ENCODE assay signal across 8 mouse cellular contexts in the genomic region with DNA sequence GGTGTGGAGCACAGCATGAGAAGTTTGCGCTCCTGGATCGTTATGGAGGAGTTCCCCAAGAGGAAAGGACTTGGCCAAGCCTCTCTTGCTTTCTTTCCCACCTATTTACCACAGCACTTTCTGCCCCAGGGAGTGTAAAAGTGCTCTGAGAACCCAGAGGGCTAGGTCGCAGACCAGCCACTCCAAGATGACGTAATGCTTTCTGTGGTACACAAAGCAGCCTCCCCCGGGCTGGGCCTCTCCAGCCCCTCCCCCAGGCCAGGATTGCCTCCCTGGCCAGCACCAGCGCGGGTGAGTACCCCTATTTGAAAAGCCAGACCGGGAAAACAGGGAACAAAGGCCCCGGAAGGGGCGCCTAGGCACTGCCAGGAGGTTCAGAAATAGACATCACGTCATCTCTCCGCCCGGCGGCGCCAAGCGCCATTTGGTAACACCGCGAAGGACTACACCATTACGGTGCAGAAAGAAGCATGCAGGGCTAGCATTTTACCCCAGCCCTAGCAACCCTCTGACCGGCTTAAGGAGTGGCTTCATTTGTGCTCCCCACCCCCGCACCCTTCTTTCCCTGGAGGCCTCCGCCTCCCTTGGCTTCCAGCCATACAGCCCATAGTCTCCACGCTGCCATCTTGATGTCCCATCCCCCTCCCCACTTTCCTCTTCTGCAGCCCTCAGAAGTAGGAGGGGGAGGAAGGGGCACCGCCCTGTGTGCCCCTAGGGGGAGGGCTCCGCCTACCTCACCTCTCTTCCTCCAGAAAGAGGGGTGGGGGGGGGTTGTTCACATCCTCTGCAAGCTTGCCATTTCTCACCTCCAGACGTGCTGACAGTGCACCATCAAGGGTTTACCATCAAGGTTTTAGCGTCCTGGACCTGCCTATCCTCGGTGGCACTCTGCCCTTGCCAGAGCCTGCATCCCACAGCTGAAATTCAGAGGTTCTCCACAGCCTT. TPM values are rescaled to one million over a fixed set of nuclear protein-coding genes. Genes with fewer than 3 reads are reported as not detected.
DNase-seq lines count a peak whose midpoint lies in the region; ATAC-seq lines count a peak whose summit lies in the region.
"Not testable (repeated sequence)": the region's sequence is repeated elsewhere in the genome, so short reads cannot be mapped to it uniquely, and the experiment has no call there.

No protein-coding gene starts in this region.

- H3K27me3 ChIP-seq in hindbrain, embryonic 16.5 days (replicated peaks; ENCODE audit: control insufficient read depth, insufficient read depth, low read length); lung, embryonic 15.5 days: not testable (repeated sequence)

- H3K9ac ChIP-seq in hindbrain, embryonic 16.5 days (ENCODE audit: low read depth, low read length): peak overlapping the region; percentile 63
- H3K9ac ChIP-seq in lung, embryonic 15.5 days: not testable (repeated sequence)

- ATAC-seq in activated CD4-positive, CD25-positive, alpha-beta regulatory T cell, adult 4 months: peak; percentile 64
- ATAC-seq in hindbrain, embryonic 16.5 days: peak; percentile 79
- peak; percentile 69 for ATAC-seq in lung, embryonic 15.5 days (ENCODE audit: borderline replicate concordance, extremely low read depth, low FRiP score, low TSS enrichment)
- ATAC-seq in neutrophil, adult 5-6 weeks (ENCODE audit: extremely low read depth, insufficient number of reproducible peaks, low FRiP score, poor library complexity, severe bottlenecking): peak; percentile 24

- peak; percentile 67 for DNase-seq in embryo, embryonic 10 days (ENCODE audit: low spot score)
- peak; percentile 28 for DNase-seq in gastrocnemius, postnatal 10 days
- DNase-seq in layer of hippocampus, postnatal 25 days (ENCODE audit: extremely low spot score in 1 of 2, low spot score in 1 of 2): peak; percentile 62 to 73
- peak; percentile 52 for DNase-seq in testis, postnatal 14 days (ENCODE audit: low spot score)

- peak overlapping the region; percentile 52 for H3K4me2 ChIP-seq in hindbrain, embryonic 16.5 days (ENCODE audit: low read length)
- H3K4me2 ChIP-seq in lung, embryonic 15.5 days: peak overlapping the region; percentile 52

- peak overlapping the region; percentile 47 for H3K4me3 ChIP-seq in hindbrain, embryonic 16.5 days (ENCODE audit: low read length)
- peak overlapping the region; percentile 27 for H3K4me3 ChIP-seq in lung, embryonic 15.5 days

- H3K9me3 ChIP-seq in hindbrain, embryonic 16.5 days (ENCODE audit: control insufficient read depth, low read length); lung, embryonic 15.5 days: not testable (repeated sequence)

- H3K36me3 ChIP-seq in hindbrain, embryonic 16.5 days (ENCODE audit: control insufficient read depth, insufficient read depth, low read length); lung, embryonic 15.5 days: not testable (repeated sequence)

- H3K27ac ChIP-seq in hindbrain, embryonic 16.5 days (ENCODE audit: low read depth, low read length): peak overlapping the region; percentile 89
- peak overlapping the region; percentile 73 for H3K27ac ChIP-seq in lung, embryonic 15.5 days

- H3K4me1 ChIP-seq in hindbrain, embryonic 16.5 days (ENCODE audit: control insufficient read depth, insufficient read depth, low read depth, low read length); lung, embryonic 15.5 days: not testable (repeated sequence)

- under 1% methylated on average over 15 of the region's 28 CpGs for WGBS in hindbrain, embryonic 16.5 days
- WGBS in lung, embryonic 15.5 days: 3% methylated on average over 20 of the region's 28 CpGs

RNA-seq across cellular contexts. Expression of a gene that starts 3.6 kb away (rescaled TPM):
- polyA plus RNA-seq in activated CD4-positive, CD25-positive, alpha-beta regulatory T cell, adult 4 months (2017; shearing (Covaris generic)): 10 to 100 TPM; 13.7 to 16.1 TPM
- total RNA-seq in gastrocnemius, postnatal 10 days (2021): 10 to 100 TPM; 13.9 to 19.6 TPM
- polyA plus RNA-seq in hindbrain, embryonic 16.5 days (2015; fragmentation: Nextera tagmentation; extraction: Ambion mirVana): 11.2 and 12.1 TPM in 2 replicates
- 10 to 100 TPM; 39.8 to 46.4 TPM for total RNA-seq in layer of hippocampus, postnatal 25 days (2021)
- polyA plus RNA-seq in lung, embryonic 15.5 days (2015; fragmentation: Nextera tagmentation; extraction: Ambion mirVana): 9.2 and 9.4 TPM in 2 replicates
- total RNA-seq in neutrophil, adult 5-6 weeks (2017): 50.8 and 52.1 TPM in 2 replicates

RNA-seq across cellular contexts. Expression of a gene that starts 56.5 kb away (rescaled TPM):
- 100 to 1,000 TPM in 1 of 2 experiments, 10 to 100 TPM in 1; 95.9 to 102 TPM for polyA plus RNA-seq in activated CD4-positive, CD25-positive, alpha-beta regulatory T cell, adult 4 months (2017; shearing (Covaris generic))
- total RNA-seq in gastrocnemius, postnatal 10 days (2021): 1 to 10 TPM; 4.6 to 5.4 TPM
- polyA plus RNA-seq in hindbrain, embryonic 16.5 days (2015; fragmentation: Nextera tagmentation; extraction: Ambion mirVana): 249 and 257 TPM in 2 replicates
- 100 to 1,000 TPM; 502 to 559 TPM for total RNA-seq in layer of hippocampus, postnatal 25 days (2021)
- 7.5 and 7.7 TPM in 2 replicates for polyA plus RNA-seq in lung, embryonic 15.5 days (2015; fragmentation: Nextera tagmentation; extraction: Ambion mirVana)
- 9.5 and 11.1 TPM in 2 replicates for total RNA-seq in neutrophil, adult 5-6 weeks (2017)

Comparison
In these comparisons a context has a peak if more than half of its experiments do, and no peak if none do; other contexts are left out.
1. Peak in every context shown above with its lines: DNase-seq, ATAC-seq, H3K4me3 ChIP-seq and H3K27ac ChIP-seq.
2. ATAC-seq: peak in every context shown above with its lines; median percentile 79 in hindbrain, embryonic 16.5 days; 69 in lung, embryonic 15.5 days; 64 in activated CD4-positive, CD25-positive, alpha-beta regulatory T cell, adult 4 months; 24 in neutrophil, adult 5-6 weeks.
3. RNA of a gene that starts 56.5 kb away (total RNA-seq): 502 to 559 TPM in layer of hippocampus, postnatal 25 days; 9.5 to 11.1 TPM in neutrophil, adult 5-6 weeks and 4.6 to 5.4 TPM in gastrocnemius, postnatal 10 days; every median in the first group is over 10 times any median in the second.